Mouse (Mus musculus): ENCODE data around the gene Serpina12. TPM values are rescaled to one million over a fixed set of nuclear protein-coding genes. Genes with fewer than 3 reads are reported as not detected.

The Serpina12 gene
- polyA plus RNA-seq (2015; fragmentation: Nextera tagmentation; extraction: Ambion mirVana): 0.08 TPM in 1 of 2 replicates, not detected in the other

DNA sequence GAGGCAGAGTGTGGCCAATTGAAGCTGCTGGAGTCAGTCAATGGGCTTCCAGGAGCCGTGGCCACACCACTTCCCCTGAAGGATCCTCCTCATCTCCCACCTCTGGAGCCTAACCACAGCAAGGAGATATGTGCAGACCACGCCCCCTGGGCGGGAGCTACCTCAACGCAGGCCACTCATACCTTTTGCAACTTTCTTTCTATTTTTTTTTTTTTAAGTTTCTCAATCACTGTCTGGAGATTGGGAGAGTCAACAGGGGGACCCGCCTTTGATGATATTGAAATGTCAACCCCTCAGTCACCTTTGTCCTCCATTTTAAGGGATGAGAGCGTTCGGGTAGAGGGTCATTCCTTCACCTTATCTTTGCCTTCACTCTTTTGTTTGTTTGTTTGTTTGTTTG, at the start of gene Serpina12:
TSS of gene Serpina12 (minus strand) at position 101 of the 400 bp plus-strand sequence.
- Histone ChIP-seq H3K4me2 (no peak within 1 kb of the TSS), H3K9me3 (no peaks in the 10 kb centered on the region), H3K27me3 (no peaks in the 10 kb centered on the region), H3K27ac (replicated peaks) (no peak within 1 kb of the TSS), H3K4me1 (replicated peaks) (no peaks in the 10 kb centered on the region), H3K9ac (no peak within 1 kb of the TSS), H3K4me3 (no peak within 1 kb of the TSS), H3K36me3 (no peaks in the 10 kb centered on the region)
- ATAC-seq (ENCODE audit: low read depth): no peak
- WGBS: 91% methylated on average over 7 of the region's 7 CpGs

GRCm38 (mm10) chr12:104091303-104091702, 47.1 kb upstream of the Serpina12 start:
- WGBS: 83% methylated on average over 1 of the region's 1 CpGs
- H3K9ac ChIP-seq: no peak overlapping the region
- no peak overlapping the region for H3K4me2 ChIP-seq
- H3K4me1 ChIP-seq (replicated peaks): no peaks in the 10 kb centered on the region
- no peak overlapping the region for H3K4me3 ChIP-seq
- no peaks in the 10 kb centered on the region for H3K9me3 ChIP-seq
- H3K27me3 ChIP-seq: no peaks in the 10 kb centered on the region
- no peaks in the 10 kb centered on the region for H3K36me3 ChIP-seq
- H3K27ac ChIP-seq (replicated peaks): no peak overlapping the region
- no peak for ATAC-seq (ENCODE audit: low read depth)

GRCm38 (mm10) chr12:104090119-104090518, 45.9 kb upstream of the Serpina12 start:
- no peak overlapping the region for H3K4me2 ChIP-seq
- H3K4me1 ChIP-seq (replicated peaks): no peaks in the 10 kb centered on the region
- H3K9me3 ChIP-seq: no peaks in the 10 kb centered on the region
- H3K4me3 ChIP-seq: no peak overlapping the region
- no peak overlapping the region for H3K27ac ChIP-seq (replicated peaks)
- no peak for ATAC-seq (ENCODE audit: low read depth)
- 76% methylated on average over 2 of the region's 2 CpGs for WGBS
- H3K36me3 ChIP-seq: no peaks in the 10 kb centered on the region
- H3K27me3 ChIP-seq: no peaks in the 10 kb centered on the region
- no peak overlapping the region for H3K9ac ChIP-seq

DNA sequence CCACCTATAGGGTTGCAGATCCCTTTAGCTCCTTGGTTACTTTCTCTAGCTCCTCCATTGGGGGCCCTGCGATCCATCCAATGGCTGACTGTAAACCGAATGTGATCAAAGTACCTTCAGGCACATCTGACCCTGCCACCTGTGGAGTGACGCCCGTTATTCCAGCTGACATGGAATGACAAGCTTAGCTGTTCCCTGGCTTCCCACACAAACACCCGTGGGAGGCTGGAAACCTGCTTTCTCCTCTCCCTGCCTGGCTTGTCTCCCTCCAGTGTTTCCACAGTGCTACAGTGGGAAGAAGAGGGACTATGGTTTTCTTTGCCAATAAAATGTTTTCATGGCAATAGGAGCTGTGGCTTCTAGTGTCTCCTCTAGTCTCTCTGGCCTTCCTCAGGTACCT, 28.0 kb upstream of the Serpina12 start:
- Histone ChIP-seq H3K36me3 (no peaks in the 10 kb centered on the region), H3K4me2 (no peak overlapping the region), H3K27me3 (no peaks in the 10 kb centered on the region), H3K27ac (replicated peaks) (no peak overlapping the region), H3K9ac (no peak overlapping the region), H3K9me3 (no peaks in the 10 kb centered on the region), H3K4me3 (no peak overlapping the region), H3K4me1 (replicated peaks) (peaks cover 5% of the 10 kb centered on the region; the same call in 1 of the 2 replicates)
- no peak for ATAC-seq (ENCODE audit: low read depth)
- WGBS: 70% methylated on average over 5 of the region's 5 CpGs

GRCm38 (mm10) chr12:104071708-104072107, 27.5 kb upstream of the Serpina12 start:
- no peaks in the 10 kb centered on the region for H3K9me3 ChIP-seq
- WGBS: 45% methylated on average over 1 of the region's 1 CpGs
- no peak overlapping the region for H3K9ac ChIP-seq
- peaks cover 11% of the 10 kb centered on the region for H3K4me1 ChIP-seq (replicated peaks)
- no peak overlapping the region for H3K4me2 ChIP-seq
- no peaks in the 10 kb centered on the region for H3K36me3 ChIP-seq
- ATAC-seq (ENCODE audit: low read depth): no peak
- no peak overlapping the region for H3K27ac ChIP-seq (replicated peaks)
- H3K4me3 ChIP-seq: no peak overlapping the region
- no peaks in the 10 kb centered on the region for H3K27me3 ChIP-seq

- Histone ChIP-seq H3K4me1 (replicated peaks) (peaks cover 16% of the 10 kb centered on the region), H3K9me3 (no peaks in the 10 kb centered on the region), H3K36me3 (no peaks in the 10 kb centered on the region), H3K4me2 (no peak overlapping the region), H3K9ac (no peak overlapping the region), H3K27me3 (no peaks in the 10 kb centered on the region), H3K27ac (replicated peaks) (no peak overlapping the region), H3K4me3 (no peak overlapping the region)
- ATAC-seq (ENCODE audit: low read depth): peak; percentile 40; the same call in 1 of the 2 replicates
- WGBS: 15% methylated on average over 2 of the region's 2 CpGs
Observed at GRCm38 (mm10) chr12:104069620-104070019, 25.4 kb upstream of the Serpina12 start.

- ATAC-seq (ENCODE audit: low read depth): peak; percentile 74
- Histone ChIP-seq H3K9me3 (no peaks in the 10 kb centered on the region), H3K9ac (peak overlapping the region; percentile 57), H3K27ac (replicated peaks) (peak overlapping the region; percentile 69), H3K27me3 (no peaks in the 10 kb centered on the region), H3K4me3 (peak overlapping the region; percentile 36), H3K4me2 (peak overlapping the region; percentile 48), H3K4me1 (replicated peaks) (peaks cover 16% of the 10 kb centered on the region), H3K36me3 (no peaks in the 10 kb centered on the region)
- WGBS: 31% methylated on average over 4 of the region's 4 CpGs
Observed at GRCm38 (mm10) chr12:104067549-104067948, 23.3 kb upstream of the Serpina12 start.

DNA sequence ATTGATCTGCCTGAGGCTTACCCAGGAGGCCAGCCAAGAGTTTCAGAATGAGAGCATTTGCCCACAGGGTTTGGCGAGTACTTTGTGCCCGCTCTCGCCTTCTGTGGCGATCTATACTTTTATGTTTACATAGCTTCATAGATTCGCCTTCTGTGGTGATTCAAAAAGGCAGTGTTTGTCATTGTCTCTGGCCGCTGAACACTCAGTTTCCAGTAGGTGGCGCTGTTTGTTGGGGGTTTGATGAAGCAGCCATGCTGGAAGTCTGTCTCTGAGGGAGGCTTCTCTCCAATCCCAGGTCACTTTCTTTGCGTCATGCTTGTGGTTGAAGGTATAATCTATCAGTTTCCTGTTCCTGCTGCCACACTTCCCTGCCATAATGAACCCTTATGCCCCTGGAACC, 22.0 kb upstream of the Serpina12 start:
- H3K36me3 ChIP-seq: no peaks in the 10 kb centered on the region
- H3K4me2 ChIP-seq: no peak overlapping the region
- H3K9me3 ChIP-seq: no peaks in the 10 kb centered on the region
- H3K27ac ChIP-seq (replicated peaks): no peak overlapping the region
- H3K4me3 ChIP-seq: no peak overlapping the region
- peaks cover 16% of the 10 kb centered on the region for H3K4me1 ChIP-seq (replicated peaks)
- no peak for ATAC-seq (ENCODE audit: low read depth)
- no peak overlapping the region for H3K9ac ChIP-seq
- WGBS: 21% methylated on average over 8 of the region's 8 CpGs
- H3K27me3 ChIP-seq: no peaks in the 10 kb centered on the region

- Histone ChIP-seq H3K27ac (replicated peaks) (no peak overlapping the region), H3K9ac (no peak overlapping the region), H3K36me3 (no peaks in the 10 kb centered on the region), H3K27me3 (no peaks in the 10 kb centered on the region), H3K4me3 (no peak overlapping the region), H3K4me1 (replicated peaks) (peaks cover 16% of the 10 kb centered on the region), H3K4me2 (no peak overlapping the region), H3K9me3 (no peaks in the 10 kb centered on the region)
- WGBS: 76% methylated on average over 4 of the region's 4 CpGs
- ATAC-seq (ENCODE audit: low read depth): no peak
Observed at GRCm38 (mm10) chr12:104064996-104065395, 20.8 kb upstream of the Serpina12 start.

- no peaks in the 10 kb centered on the region for H3K36me3 ChIP-seq
- WGBS: 71% methylated on average over 4 of the region's 4 CpGs
- H3K27me3 ChIP-seq: no peaks in the 10 kb centered on the region
- H3K4me3 ChIP-seq: no peak overlapping the region
- H3K9me3 ChIP-seq: no peaks in the 10 kb centered on the region
- ATAC-seq (ENCODE audit: low read depth): no peak
- no peak overlapping the region for H3K9ac ChIP-seq
- peaks cover 16% of the 10 kb centered on the region for H3K4me1 ChIP-seq (replicated peaks)
- H3K4me2 ChIP-seq: no peak overlapping the region
- H3K27ac ChIP-seq (replicated peaks): no peak overlapping the region
Observed at GRCm38 (mm10) chr12:104064532-104064931, 20.3 kb upstream of the Serpina12 start.

GRCm38 (mm10) chr12:104061862-104062261, 17.6 kb upstream of the Serpina12 start:
- Histone ChIP-seq H3K9ac (no peak overlapping the region), H3K4me1 (replicated peaks) (peaks cover 6% of the 10 kb centered on the region), H3K9me3 (no peaks in the 10 kb centered on the region), H3K4me3 (no peak overlapping the region), H3K27me3 (no peaks in the 10 kb centered on the region), H3K4me2 (no peak overlapping the region), H3K36me3 (no peaks in the 10 kb centered on the region), H3K27ac (replicated peaks) (no peak overlapping the region)
- ATAC-seq (ENCODE audit: low read depth): no peak
- 56% methylated on average over 2 of the region's 2 CpGs for WGBS

DNA sequence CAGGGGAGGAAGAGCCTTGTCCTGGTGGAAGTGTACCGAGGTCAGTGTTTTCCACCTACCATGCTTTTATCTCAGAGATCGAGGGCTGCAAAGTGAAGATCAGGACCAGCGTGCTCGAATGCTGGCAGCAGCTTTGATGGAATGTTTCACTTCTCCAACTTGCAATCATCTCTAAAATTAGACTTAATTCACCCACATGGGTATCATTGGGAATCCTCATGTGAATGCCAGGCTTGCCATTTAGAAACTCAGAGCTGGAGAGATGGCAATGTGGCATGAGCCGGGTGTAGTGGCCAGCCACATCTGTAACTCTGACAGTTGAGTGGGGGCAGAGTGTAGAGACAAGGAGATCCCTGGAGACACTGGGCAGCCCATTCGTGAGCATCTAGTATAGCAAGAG, 15.9 kb upstream of the Serpina12 start:
- no peak for ATAC-seq (ENCODE audit: low read depth)
- H3K27ac ChIP-seq (replicated peaks): no peak overlapping the region
- WGBS: 85% methylated on average over 6 of the region's 6 CpGs
- no peak overlapping the region for H3K4me3 ChIP-seq
- no peaks in the 10 kb centered on the region for H3K4me1 ChIP-seq (replicated peaks)
- no peaks in the 10 kb centered on the region for H3K9me3 ChIP-seq
- H3K9ac ChIP-seq: no peak overlapping the region
- H3K4me2 ChIP-seq: no peak overlapping the region
- H3K27me3 ChIP-seq: no peaks in the 10 kb centered on the region
- no peaks in the 10 kb centered on the region for H3K36me3 ChIP-seq

- ATAC-seq (ENCODE audit: low read depth): no peak
- Histone ChIP-seq H3K9me3 (no peaks in the 10 kb centered on the region), H3K4me1 (replicated peaks) (no peaks in the 10 kb centered on the region), H3K9ac (no peak overlapping the region), H3K27ac (replicated peaks) (no peak overlapping the region), H3K27me3 (no peaks in the 10 kb centered on the region), H3K4me3 (no peak overlapping the region), H3K36me3 (no peaks in the 10 kb centered on the region), H3K4me2 (no peak overlapping the region)
- WGBS: 81% methylated on average over 7 of the region's 7 CpGs
Observed at GRCm38 (mm10) chr12:104057531-104057930, 13.3 kb upstream of the Serpina12 start.

Data from neural tube, embryonic 13.5 days (tissue).